Mouse (Mus musculus): ENCODE data around the gene Olfr247. TPM values are rescaled to one million over a fixed set of nuclear protein-coding genes. Genes with fewer than 3 reads are reported as not detected.
"Not testable (repeated sequence)": the region's sequence is repeated elsewhere in the genome, so short reads cannot be mapped to it uniquely, and the experiment has no call there.

The Olfr247 gene
- not detected in 2 replicates for polyA plus RNA-seq (2012; ENCODE audit: insufficient read depth, low replicate concordance)

GRCm38 (mm10) chr10:129976040-129976439 lies at the start of gene Olfr247:
Olfr247 (minus strand) TSS chr10:129976140.
- not testable (repeated sequence) for H3K27me3 ChIP-seq (replicated peaks); H3K9me3 ChIP-seq; H3K4me1 ChIP-seq; H3K4me3 ChIP-seq (replicated peaks); H3K36me3 ChIP-seq (replicated peaks; ENCODE audit: low read length)

GRCm38 (mm10) chr10:130012321-130012720 lies 36.4 kb upstream of the Olfr247 start, which contains the start of gene Olfr820:
Olfr820 (plus strand) TSS chr10:130012621.
- no peak within 1 kb of the TSS for H3K4me3 ChIP-seq (replicated peaks)
- H3K27me3 ChIP-seq (replicated peaks) = no peaks in the 10 kb centered on the region
- H3K36me3 ChIP-seq (replicated peaks; ENCODE audit: low read length) = no peaks in the 10 kb centered on the region
- H3K4me1 ChIP-seq = no peaks in the 10 kb centered on the region
- TF ChIP-seq FLI1 (IDR thresholded peaks at IDR 0.05; ENCODE audit: low read length) (no peak), GATA1 (IDR thresholded peaks at IDR 0.05; ENCODE audit: borderline replicate concordance, low read length) (no peak)
- no peaks in the 10 kb centered on the region for H3K9me3 ChIP-seq

- H3K4me3 ChIP-seq (replicated peaks); H3K36me3 ChIP-seq (replicated peaks; ENCODE audit: low read length); H3K9me3 ChIP-seq; H3K4me1 ChIP-seq; H3K27me3 ChIP-seq (replicated peaks): not testable (repeated sequence)
These were observed 29.4 kb upstream of the Olfr247 start for GRCm38 (mm10) chr10:130005366-130005765.

GRCm38 (mm10) chr10:130004104-130004503 lies 28.2 kb upstream of the Olfr247 start:
- H3K9me3 ChIP-seq; H3K4me1 ChIP-seq; H3K36me3 ChIP-seq (replicated peaks; ENCODE audit: low read length); H3K4me3 ChIP-seq (replicated peaks); H3K27me3 ChIP-seq (replicated peaks): not testable (repeated sequence)

- H3K36me3 ChIP-seq (replicated peaks; ENCODE audit: low read length); H3K27me3 ChIP-seq (replicated peaks); H3K9me3 ChIP-seq; H3K4me1 ChIP-seq; H3K4me3 ChIP-seq (replicated peaks): not testable (repeated sequence)
These were observed 9.0 kb upstream of the Olfr247 start, which contains the start of gene Gm10310 for GRCm38 (mm10) chr10:129984962-129985361. Gm10310 (minus strand) TSS chr10:129985062.

GRCm38 (mm10) chr10:129981867-129982266 lies 5.9 kb upstream of the Olfr247 start:
- not testable (repeated sequence) for H3K4me3 ChIP-seq (replicated peaks); H3K9me3 ChIP-seq; H3K36me3 ChIP-seq (replicated peaks; ENCODE audit: low read length); H3K4me1 ChIP-seq; H3K27me3 ChIP-seq (replicated peaks)

GRCm38 (mm10) chr10:129972994-129973393 lies 2.9 kb downstream of the Olfr247 start:
- H3K36me3 ChIP-seq (replicated peaks; ENCODE audit: low read length); H3K4me1 ChIP-seq; H3K27me3 ChIP-seq (replicated peaks); H3K9me3 ChIP-seq; H3K4me3 ChIP-seq (replicated peaks): not testable (repeated sequence)

- not testable (repeated sequence) for H3K4me1 ChIP-seq; H3K9me3 ChIP-seq; H3K4me3 ChIP-seq (replicated peaks); H3K27me3 ChIP-seq (replicated peaks); H3K36me3 ChIP-seq (replicated peaks; ENCODE audit: low read length)
These were observed 8.8 kb downstream of the Olfr247 start, which contains the start of gene Olfr819 for GRCm38 (mm10) chr10:129967166-129967565. Olfr819 (minus strand) TSS chr10:129967266.

GRCm38 (mm10) chr10:129966232-129966631 lies 9.7 kb downstream of the Olfr247 start:
- H3K4me1 ChIP-seq; H3K36me3 ChIP-seq (replicated peaks; ENCODE audit: low read length); H3K9me3 ChIP-seq; H3K27me3 ChIP-seq (replicated peaks); H3K4me3 ChIP-seq (replicated peaks): not testable (repeated sequence)

- Histone ChIP-seq H3K9me3 (no peaks in the 10 kb centered on the region), H3K27me3 (replicated peaks) (no peaks in the 10 kb centered on the region), H3K4me3 (replicated peaks) (no peak within 1 kb of the TSS), H3K4me1 (no peaks in the 10 kb centered on the region), H3K36me3 (replicated peaks; ENCODE audit: low read length) (no peaks in the 10 kb centered on the region)
- TF ChIP-seq FLI1 (IDR thresholded peaks at IDR 0.05; ENCODE audit: low read length) = no peak
- no peak for TF ChIP-seq GATA1 (IDR thresholded peaks at IDR 0.05; ENCODE audit: borderline replicate concordance, low read length)
These were observed 26.9 kb downstream of the Olfr247 start, which contains the start of gene Olfr818 for GRCm38 (mm10) chr10:129949000-129949399. Olfr818 (minus strand) TSS chr10:129949100.

Other genes with a start within 250 kb of the Olfr247 start
- not detected in 2 replicates for gene Olfr805, start 246.8 kb downstream of the Olfr247 start, polyA plus RNA-seq (2012; ENCODE audit: insufficient read depth, low replicate concordance)
- gene Olfr806, start 234.2 kb downstream of the Olfr247 start, polyA plus RNA-seq (2012; ENCODE audit: insufficient read depth, low replicate concordance) = not detected in 2 replicates
- gene Olfr807, start 218.3 kb downstream of the Olfr247 start, polyA plus RNA-seq (2012; ENCODE audit: insufficient read depth, low replicate concordance) = not detected in 2 replicates
- gene Olfr808, start 210.7 kb downstream of the Olfr247 start, polyA plus RNA-seq (2012; ENCODE audit: insufficient read depth, low replicate concordance) = not detected in 2 replicates
- 0.07 TPM in 1 of 2 replicates, not detected in the other for gene Olfr809, start 201.5 kb downstream of the Olfr247 start, polyA plus RNA-seq (2012; ENCODE audit: insufficient read depth, low replicate concordance)
- gene Olfr810, start 181.2 kb downstream of the Olfr247 start, polyA plus RNA-seq (2012; ENCODE audit: insufficient read depth, low replicate concordance) = not detected in 2 replicates
- gene Olfr811, start 171.7 kb downstream of the Olfr247 start, polyA plus RNA-seq (2012; ENCODE audit: insufficient read depth, low replicate concordance) = not detected in 2 replicates
- not detected in 2 replicates for gene Olfr812, start 130.0 kb downstream of the Olfr247 start, polyA plus RNA-seq (2012; ENCODE audit: insufficient read depth, low replicate concordance)
- gene Olfr813, start 120.8 kb downstream of the Olfr247 start, polyA plus RNA-seq (2012; ENCODE audit: insufficient read depth, low replicate concordance) = not detected in 2 replicates
- gene Olfr814, start 96.3 kb downstream of the Olfr247 start, polyA plus RNA-seq (2012; ENCODE audit: insufficient read depth, low replicate concordance) = 0.03 TPM in 1 of 2 replicates, not detected in the other
- not detected in 2 replicates for gene Olfr815, start 70.3 kb downstream of the Olfr247 start, polyA plus RNA-seq (2012; ENCODE audit: insufficient read depth, low replicate concordance)
- gene Olfr816, start 60.5 kb downstream of the Olfr247 start, polyA plus RNA-seq (2012; ENCODE audit: insufficient read depth, low replicate concordance) = not detected in 2 replicates
- not detected in 2 replicates for gene Olfr818, start 27.0 kb downstream of the Olfr247 start, polyA plus RNA-seq (2012; ENCODE audit: insufficient read depth, low replicate concordance)
- not detected in 2 replicates for gene Olfr819, start 8.9 kb downstream of the Olfr247 start, polyA plus RNA-seq (2012; ENCODE audit: insufficient read depth, low replicate concordance)
- not detected in 2 replicates for gene Gm10310, start 8.9 kb upstream of the Olfr247 start, polyA plus RNA-seq (2012; ENCODE audit: insufficient read depth, low replicate concordance)
- gene Olfr820, start 36.5 kb upstream of the Olfr247 start, polyA plus RNA-seq (2012; ENCODE audit: insufficient read depth, low replicate concordance) = not detected in 2 replicates
- not detected in 2 replicates for gene Olfr821, start 54.2 kb upstream of the Olfr247 start, polyA plus RNA-seq (2012; ENCODE audit: insufficient read depth, low replicate concordance)
- not detected in 2 replicates for gene Olfr822, start 95.1 kb upstream of the Olfr247 start, polyA plus RNA-seq (2012; ENCODE audit: insufficient read depth, low replicate concordance)
- gene Olfr823, start 139.2 kb upstream of the Olfr247 start, polyA plus RNA-seq (2012; ENCODE audit: insufficient read depth, low replicate concordance) = not detected in 2 replicates
- not detected in 2 replicates for gene Olfr824, start 153.9 kb upstream of the Olfr247 start, polyA plus RNA-seq (2012; ENCODE audit: insufficient read depth, low replicate concordance)
- 0.47 TPM in 1 of 2 replicates, not detected in the other for gene Olfr825, start 190.6 kb upstream of the Olfr247 start, polyA plus RNA-seq (2012; ENCODE audit: insufficient read depth, low replicate concordance)
- not detected in 2 replicates for gene Olfr826, start 208.0 kb upstream of the Olfr247 start, polyA plus RNA-seq (2012; ENCODE audit: insufficient read depth, low replicate concordance)
- gene Olfr827, start 238.3 kb upstream of the Olfr247 start, polyA plus RNA-seq (2012; ENCODE audit: insufficient read depth, low replicate concordance) = not detected in 2 replicates